Mouse (Mus musculus): ENCODE measurements around the gene Bcl9l.
A peak's percentile ranks its signal among the peaks of the same experiment; 100 is the strongest.

Bcl9l gene

DNA sequence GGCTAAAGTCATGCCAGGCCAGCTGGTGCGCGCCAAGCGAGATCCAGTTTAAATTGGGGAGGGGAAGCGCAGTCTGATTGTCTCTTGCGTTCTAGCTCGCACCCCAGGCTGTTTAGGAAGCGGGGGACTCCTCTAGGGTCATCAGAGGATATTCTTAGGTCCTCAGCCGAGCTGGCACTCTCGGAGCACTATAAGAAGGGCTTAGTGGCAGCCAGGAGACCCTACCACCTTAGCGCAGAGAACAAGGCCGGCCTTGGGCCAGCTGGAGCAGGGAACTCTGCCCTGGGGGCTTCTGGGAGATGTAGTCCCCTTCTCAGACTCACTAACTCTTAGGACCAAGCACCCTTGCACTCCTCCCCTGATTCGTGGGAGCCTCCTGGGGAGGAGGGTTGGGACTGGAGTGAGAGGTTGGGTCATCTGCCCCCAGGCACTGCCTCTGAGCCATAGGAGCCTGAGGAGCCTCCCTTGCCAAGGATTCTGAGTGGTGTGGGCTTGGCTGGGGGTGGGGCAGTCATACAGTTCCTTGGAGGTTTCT lies 952 bp downstream of the Bcl9l start:
- DNase-seq (ENCODE audit: low spot score): peak; percentile 87

GRCm38 (mm10) chr9:44484311-44485104 lies 1.9 kb downstream of the Bcl9l start:
- DNase-seq (ENCODE audit: low spot score): no peak

- DNase-seq (ENCODE audit: low spot score): no peak
Observed at GRCm38 (mm10) chr9:44485105-44485515, 2.5 kb downstream of the Bcl9l start.

DNA sequence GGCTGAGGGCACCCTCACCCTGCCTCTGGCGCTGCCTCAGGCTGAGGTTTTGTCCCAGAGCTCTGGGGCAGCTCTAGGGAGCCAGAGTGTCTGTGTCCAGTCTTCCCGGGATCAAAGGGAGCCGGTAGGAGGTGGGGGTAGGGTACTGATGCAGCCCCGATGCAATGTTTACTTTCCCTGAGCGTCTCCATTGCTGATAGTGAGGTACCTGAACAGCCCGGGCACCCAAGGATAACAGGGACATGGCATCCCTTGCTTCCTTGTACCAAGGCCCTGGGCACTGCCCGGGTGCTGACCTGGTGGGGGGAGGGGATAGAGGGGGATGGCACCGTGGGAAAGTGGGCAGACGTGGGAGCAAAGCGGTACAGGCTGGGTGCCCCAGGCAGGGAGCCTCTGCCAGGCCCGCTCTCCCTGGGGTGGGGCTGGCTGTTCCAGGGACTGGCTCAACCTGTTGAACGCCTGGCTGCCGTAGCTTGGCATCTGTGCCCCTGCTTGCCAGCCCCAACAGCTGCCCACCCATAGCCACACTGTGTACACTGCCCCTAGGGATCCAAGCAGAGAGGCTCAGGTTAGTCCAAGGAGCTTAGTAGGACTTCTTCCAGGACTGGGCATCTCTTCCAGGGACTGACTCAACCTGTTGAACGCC lies 3.0 kb downstream of the Bcl9l start:
- DNase-seq (ENCODE audit: low spot score): no peak

DNA sequence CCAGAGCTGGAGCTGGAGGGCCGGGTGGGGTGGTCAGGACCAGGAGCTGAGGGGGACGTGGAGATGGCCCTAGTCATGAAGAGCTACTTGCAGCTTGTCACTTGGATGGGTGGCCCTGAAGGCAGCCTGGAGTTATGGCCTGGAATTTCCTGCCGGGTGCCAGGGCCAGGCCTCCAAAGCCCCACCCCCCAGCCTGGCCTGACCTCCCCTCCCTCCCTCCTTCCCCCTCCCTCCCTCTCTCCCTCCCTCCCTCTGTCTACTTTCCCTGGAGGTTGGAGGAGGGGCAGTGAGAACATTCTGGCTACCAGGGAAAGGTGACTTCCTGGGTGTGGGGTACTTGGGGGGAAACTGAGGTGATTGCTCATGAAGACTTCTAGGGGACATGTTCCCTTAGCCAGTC lies 3.7 kb downstream of the Bcl9l start:
- DNase-seq (ENCODE audit: low spot score): no peak

DNA sequence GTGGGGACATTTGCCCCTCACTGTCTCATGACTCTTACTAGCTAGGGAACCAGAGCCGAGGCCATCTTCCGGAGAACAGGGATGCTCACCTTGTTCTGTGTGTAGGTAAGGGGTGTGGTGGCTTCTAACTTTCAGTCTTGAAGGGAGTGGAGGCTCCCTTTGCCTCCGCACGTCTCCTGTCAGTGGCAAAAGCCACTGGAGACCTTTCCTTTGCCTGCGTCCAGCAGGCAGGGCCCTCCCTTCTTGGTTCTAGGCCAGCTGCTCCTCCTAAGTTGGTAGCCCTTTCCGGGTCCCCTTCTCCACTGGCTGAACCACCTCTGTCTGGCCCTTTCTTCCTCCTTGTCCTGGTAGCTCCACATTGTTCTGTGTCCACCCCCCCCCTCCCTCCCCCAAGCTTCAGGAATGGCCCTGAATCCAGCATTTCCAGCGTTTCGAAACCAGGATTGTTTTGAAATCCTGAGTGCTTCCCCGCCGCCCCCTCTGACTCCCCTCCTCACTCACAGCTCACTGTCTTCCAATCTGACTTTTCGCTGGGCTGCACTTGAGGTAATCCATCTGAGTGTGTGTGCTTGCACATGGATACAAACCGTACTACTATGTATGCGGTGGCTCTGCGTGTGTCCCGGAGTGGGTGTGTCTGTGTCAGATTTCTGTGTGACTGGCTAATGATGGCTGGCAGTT lies 4.3 kb downstream of the Bcl9l start:
- no peak for DNase-seq (ENCODE audit: low spot score)

- DNase-seq (ENCODE audit: low spot score): peak; percentile 95
Observed at GRCm38 (mm10) chr9:44487441-44487840, 4.8 kb downstream of the Bcl9l start.

- no peak for DNase-seq (ENCODE audit: low spot score)
Observed at GRCm38 (mm10) chr9:44488416-44488815, 5.8 kb downstream of the Bcl9l start.

GRCm38 (mm10) chr9:44488855-44489381 lies 6.3 kb downstream of the Bcl9l start:
- peak; percentile 88 for DNase-seq (ENCODE audit: low spot score)

- no peak for DNase-seq (ENCODE audit: low spot score)
Observed at GRCm38 (mm10) chr9:44489651-44490085, 7.0 kb downstream of the Bcl9l start.

DNA sequence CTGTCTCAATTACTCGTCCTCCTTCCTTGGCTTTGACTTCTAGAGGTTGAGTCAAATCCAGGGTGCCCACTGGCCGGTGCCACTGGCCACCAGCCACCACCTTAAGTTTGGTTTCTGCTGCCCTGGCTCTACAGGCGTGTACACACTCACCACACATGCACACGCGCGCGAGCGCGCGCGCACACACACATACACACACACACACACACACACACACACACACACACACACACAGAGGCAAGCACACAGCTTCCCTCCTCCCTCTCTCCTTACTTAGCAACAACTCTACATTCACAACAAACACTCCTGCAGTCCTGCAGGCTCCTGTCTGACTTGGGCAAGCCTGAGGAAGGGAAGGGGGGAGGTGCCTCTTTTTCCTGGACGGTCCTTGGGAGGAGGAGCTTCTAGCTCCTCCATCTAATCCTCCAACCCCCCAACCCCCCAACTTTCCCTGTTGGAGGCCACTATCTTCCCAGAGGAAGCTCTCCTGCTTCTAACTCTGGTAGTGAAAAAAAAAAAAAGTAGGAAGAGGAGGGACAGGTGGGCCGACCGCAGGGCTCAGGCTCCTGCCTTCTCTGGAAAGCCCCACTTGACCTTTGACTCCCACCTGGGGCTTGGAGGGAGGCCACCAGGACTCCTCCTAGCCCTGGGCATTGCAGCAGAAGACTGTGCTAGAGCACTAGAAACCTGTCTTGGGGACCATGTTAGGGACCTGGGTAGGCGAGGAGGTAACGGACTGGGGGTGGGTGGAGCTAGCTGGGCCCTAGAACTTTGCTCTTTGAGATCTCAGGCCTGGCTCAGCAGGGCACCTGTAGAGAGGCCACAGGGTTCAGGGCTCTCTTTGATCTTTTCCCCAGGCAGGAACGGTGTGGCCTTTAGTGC lies 7.7 kb downstream of the Bcl9l start:
- no peak for DNase-seq (ENCODE audit: low spot score)

GRCm38 (mm10) chr9:44491351-44491750 lies 8.7 kb downstream of the Bcl9l start:
- no peak for DNase-seq (ENCODE audit: low spot score)

GRCm38 (mm10) chr9:44492631-44493461 lies 10.2 kb downstream of the Bcl9l start:
- DNase-seq (ENCODE audit: low spot score): no peak

- DNase-seq (ENCODE audit: low spot score): no peak
Observed at GRCm38 (mm10) chr9:44494261-44494862, 11.7 kb downstream of the Bcl9l start.

GRCm38 (mm10) chr9:44494863-44495809 lies 12.5 kb downstream of the Bcl9l start:
- no peak for DNase-seq (ENCODE audit: low spot score)

GRCm38 (mm10) chr9:44495810-44496344 lies 13.3 kb downstream of the Bcl9l start:
- DNase-seq (ENCODE audit: low spot score): no peak

DNA sequence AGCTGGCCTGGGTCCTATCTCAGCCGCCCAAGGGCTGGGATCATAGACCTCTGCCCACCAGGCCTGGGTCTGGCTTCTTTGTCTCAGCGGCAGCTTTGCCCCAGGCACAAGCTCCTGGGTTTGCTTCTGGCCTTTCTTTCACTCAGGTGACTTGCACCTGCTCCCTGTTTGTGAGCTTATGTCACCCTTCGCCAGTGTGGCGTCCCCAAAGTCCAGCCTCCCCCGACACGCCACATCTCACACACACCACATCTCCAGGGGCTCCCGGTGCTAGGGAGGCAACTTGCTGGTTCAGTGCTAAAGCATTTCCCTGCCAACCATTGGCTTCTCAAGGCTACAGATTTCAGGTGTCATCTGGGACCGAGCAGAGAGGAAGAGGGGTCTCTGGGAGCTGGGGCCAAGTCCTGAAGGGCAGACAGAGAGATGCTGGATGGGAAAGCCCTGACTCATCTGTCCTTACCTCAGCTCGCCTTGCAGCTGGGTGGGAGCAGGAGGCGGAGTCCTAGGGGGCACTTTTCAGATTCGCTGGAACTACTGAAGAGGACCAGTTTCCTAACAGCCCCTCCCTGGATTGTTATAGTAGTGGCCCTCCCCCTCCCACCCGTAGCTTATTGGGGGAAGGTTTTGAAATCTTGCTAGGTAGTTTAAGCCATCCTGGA lies 14.3 kb downstream of the Bcl9l start:
- no peak for DNase-seq (ENCODE audit: low spot score)

All from lung, postnatal 25 days (tissue).